Mouse (Mus musculus) olfactory bulb, adult 2 months (tissue): ENCODE data around the gene Hist2h2ab. TPM values are rescaled to one million over a fixed set of nuclear protein-coding genes. Genes with fewer than 3 reads are reported as not detected.
"Not testable (repeated sequence)": the region's sequence is repeated elsewhere in the genome, so short reads cannot be mapped to it uniquely, and the experiment has no call there.

Experiments
- H3K27ac ChIP-seq: fragments of 200-500 bp; 2 replicates; pipeline ENCODE4 v1.5.1; 2012; ENCODE audit warnings: low read depth, low read length; ENCODE audit not compliant: insufficient read depth
- H3K4me1 ChIP-seq: fragments of 200-500 bp; 2 replicates; pipeline ENCODE4 v1.6.1; 2012; ENCODE audit warnings: low read length; ENCODE audit not compliant: control insufficient read depth, insufficient read depth
- H3K4me3 ChIP-seq: fragments of 200-500 bp; 2 replicates; pipeline ENCODE4 v1.5.1; 2012; ENCODE audit warnings: mild to moderate bottlenecking, low read depth, low read length, moderate library complexity; ENCODE audit not compliant: insufficient read depth
- CTCF ChIP-seq: fragments of 200-500 bp; IDR thresholded peaks from 2 replicates; pipeline ENCODE4 v1.5.1; 2012; ENCODE audit warnings: low read depth, mild to moderate bottlenecking, low read length, moderate library complexity; ENCODE audit not compliant: insufficient read depth
- POLR2A ChIP-seq: fragments of 200-500 bp; IDR thresholded peaks from 2 replicates; pipeline ENCODE4 v1.6.1; 2012; ENCODE audit warnings: mild to moderate bottlenecking, low read depth, low read length, moderate library complexity; ENCODE audit not compliant: insufficient read depth
- WGBS: fragments of 180-500 bp; shearing (Covaris S2); methylation state at CpG from one replicate; pipeline ENCODE4 v1.1.7; 2018; 5-methylcytosine and 5-hydroxymethylcytosine counted together
- polyA plus RNA-seq: library from polyadenylated mRNA; stranded (reverse); fragments of >200 nt; gene quantifications from 2 replicates; pipeline ENCODE4 v1.2.4, GENCODE M21; 2012; ENCODE audit warnings: low replicate concordance; ENCODE audit not compliant: missing spikeins, insufficient read depth, insufficient read length

Gene Hist2h2ab
- not detected in 2 replicates for polyA plus RNA-seq

GRCm38 (mm10) chr3:96219661-96220130 lies at the start of gene Hist2h2ab, which contains the start of gene Bola1:
Hist2h2ab (plus strand) TSS chr3:96219865.
Bola1 (minus strand) TSS chr3:96219709.
- peak within 1 kb of the TSS; percentile 98 for H3K27ac ChIP-seq
- peak within 1 kb of the TSS; percentile 78 for H3K4me3 ChIP-seq
- under 1% methylated on average over 37 of the region's 37 CpGs for WGBS
- H3K4me1 ChIP-seq = peaks cover 5% of the 10 kb centered on the region
- TF ChIP-seq CTCF = no peak
- peak; percentile 76 for TF ChIP-seq POLR2A

GRCm38 (mm10) chr3:96170276-96170675 lies 49.4 kb upstream of the Hist2h2ab start:
- 86% methylated on average over 4 of the region's 4 CpGs for WGBS

GRCm38 (mm10) chr3:96170976-96171545 lies 48.6 kb upstream of the Hist2h2ab start:
- H3K4me1 ChIP-seq = peaks cover 29% of the 10 kb centered on the region
- 0 out of 2 replicates have a peak overlapping the region, but pooled peaks have one; percentile 6 for H3K4me3 ChIP-seq
- 45% methylated on average over 10 of the region's 10 CpGs for WGBS
- TF ChIP-seq POLR2A (no peak), CTCF (no peak)
- peak overlapping the region; percentile 94 for H3K27ac ChIP-seq

More at GRCm38 (mm10) chr3:96170276-96170675, 49.4 kb upstream of the Hist2h2ab start:
- Histone ChIP-seq H3K4me3 (no peak overlapping the region), H3K27ac (peak overlapping the region; percentile 31; the same call in 1 of the 2 replicates), H3K4me1 (peaks cover 29% of the 10 kb centered on the region)
- TF ChIP-seq CTCF (no peak), POLR2A (no peak)

GRCm38 (mm10) chr3:96171583-96172196 lies 48.0 kb upstream of the Hist2h2ab start:
- H3K4me1 ChIP-seq = peaks cover 29% of the 10 kb centered on the region
- peak overlapping the region; percentile 68 for H3K4me3 ChIP-seq
- TF ChIP-seq CTCF = no peak
- no peak for TF ChIP-seq POLR2A
- 6% methylated on average over 18 of the region's 18 CpGs for WGBS
- H3K27ac ChIP-seq = peak overlapping the region; percentile 94

- Histone ChIP-seq H3K4me1 (peaks cover 29% of the 10 kb centered on the region), H3K4me3 (peak within 1 kb of the TSS; percentile 68), H3K27ac (peak within 1 kb of the TSS; percentile 94)
- WGBS = under 1% methylated on average over 58 of the region's 58 CpGs
- TF ChIP-seq CTCF = no peak
- peak; percentile 86 for TF ChIP-seq POLR2A
These were observed 47.2 kb upstream of the Hist2h2ab start, which contains the start of gene Sf3b4 for GRCm38 (mm10) chr3:96172197-96173178. Sf3b4 (plus strand) TSS chr3:96172332.

- 29% methylated on average over 7 of the region's 7 CpGs for WGBS
- peak overlapping the region; percentile 68 for H3K4me3 ChIP-seq
- H3K4me1 ChIP-seq = peaks cover 29% of the 10 kb centered on the region
- TF ChIP-seq POLR2A = no peak
- H3K27ac ChIP-seq = no peak overlapping the region
These were observed 46.5 kb upstream of the Hist2h2ab start for GRCm38 (mm10) chr3:96173185-96173584.

GRCm38 (mm10) chr3:96174042-96174441 lies 45.6 kb upstream of the Hist2h2ab start:
- WGBS = 63% methylated on average over 4 of the region's 4 CpGs
- H3K4me3 ChIP-seq, H3K27ac ChIP-seq: not testable (repeated sequence)
- peaks cover 22% of the 10 kb centered on the region for H3K4me1 ChIP-seq

- peaks cover 19% of the 10 kb centered on the region for H3K4me1 ChIP-seq
- no peak overlapping the region for H3K27ac ChIP-seq
- no peak overlapping the region for H3K4me3 ChIP-seq
- TF ChIP-seq POLR2A (no peak), CTCF (no peak)
- WGBS = 95% methylated on average over 6 of the region's 6 CpGs
These were observed 44.4 kb upstream of the Hist2h2ab start for GRCm38 (mm10) chr3:96175251-96175650.
